Mouse (Mus musculus) kidney, adult 11 months (tissue): Measurements from ENCODE around the gene Gm9747.

Experiments used
- DNase-seq: peaks from one replicate; pipeline ENCODE4 v3.0.0; 2022

The Gm9747 gene

DNA sequence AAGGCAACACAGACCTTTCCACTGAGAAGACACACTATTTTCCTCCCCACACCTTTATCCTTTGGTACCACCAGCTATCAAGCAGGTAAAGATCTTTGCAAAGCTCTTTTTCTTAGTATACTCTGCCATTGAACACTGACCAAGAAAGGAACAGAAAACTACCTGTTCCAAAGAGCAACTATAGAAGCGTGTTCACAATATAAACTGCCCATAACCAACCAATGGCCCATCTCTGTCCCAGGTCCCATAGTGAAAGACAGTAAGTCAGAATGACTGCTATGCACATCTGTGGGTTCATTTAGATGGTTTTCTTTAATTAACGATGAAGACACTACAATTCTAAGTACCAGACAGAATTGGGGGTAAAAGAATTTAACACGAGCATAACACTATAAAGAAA, at the start of gene Gm9747:
TSS of gene Gm9747 (plus strand) at position 301 of the 400 bp plus-strand sequence.
- DNase-seq: no peak

- no peak for DNase-seq
Observed at GRCm38 (mm10) chr1:82183913-82184442, 48.9 kb upstream of the Gm9747 start.

DNA sequence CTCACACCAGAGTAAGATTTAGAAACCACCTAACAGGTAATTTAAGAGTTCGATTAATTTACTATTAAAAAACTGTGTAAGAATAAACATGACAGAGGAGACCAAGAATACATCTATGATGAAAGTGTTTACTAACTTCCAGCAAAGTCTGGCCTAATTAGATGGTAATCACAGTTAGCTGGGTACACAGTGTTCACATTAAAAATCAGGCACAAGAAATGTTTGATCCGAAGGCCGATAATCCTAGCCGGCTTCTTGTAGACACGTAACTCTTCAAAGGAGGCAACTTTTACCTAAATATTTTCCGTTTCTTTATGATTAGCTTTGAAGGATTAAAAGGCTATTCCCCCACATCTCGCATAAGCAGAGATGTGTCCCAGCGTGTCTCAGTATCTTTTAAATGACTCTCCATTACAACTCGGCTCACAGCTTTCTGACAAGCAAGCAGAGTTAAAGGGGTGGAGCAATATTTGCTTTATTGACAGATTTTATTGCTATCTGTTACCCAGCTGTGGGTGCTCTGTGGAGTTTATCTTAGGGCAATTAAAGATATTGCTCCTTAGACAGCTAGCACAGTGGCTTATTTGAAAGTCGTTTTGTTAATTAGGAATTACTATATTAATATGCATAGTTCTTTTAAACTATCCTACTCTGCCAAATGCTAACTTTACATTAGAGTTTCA, 44.2 kb upstream of the Gm9747 start:
- no peak for DNase-seq

GRCm38 (mm10) chr1:82189516-82189915, 43.4 kb upstream of the Gm9747 start:
- peak; percentile 43 for DNase-seq

- no peak for DNase-seq
Observed at GRCm38 (mm10) chr1:82191579-82191978, 41.3 kb upstream of the Gm9747 start.

- peak; percentile 4 for DNase-seq
Observed at GRCm38 (mm10) chr1:82199918-82200317, 33.0 kb upstream of the Gm9747 start.

GRCm38 (mm10) chr1:82200636-82201035, 32.3 kb upstream of the Gm9747 start:
- no peak for DNase-seq

GRCm38 (mm10) chr1:82207511-82207910, 25.4 kb upstream of the Gm9747 start:
- DNase-seq: no peak

GRCm38 (mm10) chr1:82220673-82221396, 12.1 kb upstream of the Gm9747 start:
- DNase-seq: no peak

GRCm38 (mm10) chr1:82221462-82221861, 11.4 kb upstream of the Gm9747 start:
- DNase-seq: no peak

DNA sequence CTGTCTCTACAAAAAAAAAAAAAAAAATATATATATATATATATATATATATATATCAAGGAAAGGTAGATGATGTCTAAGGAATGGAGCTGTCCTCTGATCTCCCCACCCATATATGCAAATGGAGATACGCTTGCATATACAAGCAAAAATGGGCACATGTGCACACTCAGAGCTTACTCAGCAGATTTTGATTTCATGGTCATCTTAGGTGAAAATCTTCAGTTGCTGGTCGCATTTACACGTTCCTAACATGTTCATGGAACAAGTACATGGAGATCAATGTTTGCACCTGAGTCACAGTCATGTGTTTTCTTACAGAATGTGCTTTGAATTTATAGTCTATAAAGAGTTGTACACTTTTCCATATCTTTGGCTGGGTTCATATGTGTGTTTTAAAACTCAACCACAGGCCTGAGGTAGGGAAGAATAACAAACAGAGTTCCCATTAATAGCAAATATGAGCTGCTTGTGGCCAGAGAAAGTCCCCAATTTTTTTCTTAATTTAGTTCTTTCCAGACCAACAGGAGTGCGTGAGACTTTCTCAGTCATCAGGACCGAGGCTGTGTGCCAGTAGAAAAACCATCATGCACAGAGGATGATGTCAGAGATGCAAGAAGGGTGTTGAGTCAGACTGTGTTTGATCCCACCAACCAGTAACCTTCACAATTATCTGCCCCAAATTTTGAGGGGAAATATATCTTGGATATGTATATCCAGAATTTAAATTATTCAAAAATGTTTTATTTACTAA, 9.7 kb upstream of the Gm9747 start:
- no peak for DNase-seq

DNA sequence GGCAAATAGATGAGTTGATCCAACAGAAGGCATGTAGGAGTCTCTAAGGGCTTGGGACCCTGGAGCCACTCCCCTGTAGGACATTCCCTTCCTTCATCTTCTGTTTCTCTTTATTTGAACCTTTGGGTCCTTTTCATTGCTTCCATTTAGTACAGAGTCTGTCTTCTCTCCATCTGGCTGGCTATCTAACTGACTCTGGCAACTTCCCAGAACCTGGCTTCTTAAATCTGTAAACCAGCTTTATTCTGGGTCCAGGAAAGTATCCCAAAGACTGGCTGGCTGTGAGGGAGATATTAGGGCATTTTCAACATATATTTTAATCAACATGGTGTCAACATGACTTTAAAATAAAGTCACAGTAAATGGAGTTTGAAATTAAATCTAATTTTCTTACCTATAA, 4.1 kb upstream of the Gm9747 start:
- no peak for DNase-seq

- no peak for DNase-seq
Observed at GRCm38 (mm10) chr1:82234616-82235015, 1.7 kb downstream of the Gm9747 start.

GRCm38 (mm10) chr1:82235455-82236104, 2.7 kb downstream of the Gm9747 start:
- no peak for DNase-seq

DNA sequence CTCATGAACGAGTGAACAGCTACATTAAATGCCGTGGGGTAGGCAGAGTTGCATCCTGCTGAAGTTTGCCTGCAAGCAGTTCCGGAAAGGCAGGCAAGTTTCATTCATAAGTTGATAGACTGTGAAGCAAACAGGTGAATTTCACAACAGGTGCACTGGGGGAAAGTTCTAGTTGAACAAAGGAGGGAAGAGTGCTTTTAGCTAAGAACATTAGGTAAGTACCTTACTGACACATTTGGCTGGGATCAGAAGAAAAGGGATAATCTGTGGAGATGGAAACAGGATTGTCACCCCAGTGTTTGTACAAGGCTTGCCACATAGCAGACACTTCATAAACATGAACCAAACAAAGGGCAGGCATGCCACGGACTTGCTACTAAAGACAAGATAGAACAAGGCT, 5.3 kb downstream of the Gm9747 start:
- DNase-seq: no peak

GRCm38 (mm10) chr1:82239409-82240201, 6.7 kb downstream of the Gm9747 start:
- no peak for DNase-seq

DNA sequence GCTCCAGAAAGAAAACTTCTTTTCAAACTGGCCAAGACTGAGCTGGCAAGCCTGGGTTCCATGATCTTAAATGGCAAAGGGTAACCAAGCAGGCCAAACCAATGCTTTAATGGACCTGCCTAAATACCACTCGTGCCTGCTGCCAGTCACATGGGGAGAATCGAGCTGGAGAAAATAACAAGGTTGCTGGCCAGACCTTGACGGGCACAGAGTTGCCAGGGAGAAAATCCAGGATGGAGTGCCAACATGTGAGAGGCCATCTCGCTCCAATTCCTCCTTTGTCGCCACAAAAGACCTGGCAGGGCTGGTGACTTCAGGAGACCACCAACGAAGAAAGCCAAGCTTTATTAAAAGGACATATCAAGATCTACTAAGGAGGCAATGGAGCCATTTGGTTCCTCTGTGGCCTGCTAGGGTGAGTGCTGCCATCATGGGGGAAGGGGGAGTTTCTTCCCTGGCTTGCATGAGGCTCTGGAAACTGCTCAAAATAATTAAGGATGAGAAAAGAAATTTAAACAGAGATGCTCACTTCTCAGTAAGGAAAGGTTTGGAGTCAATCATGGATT, 10.4 kb downstream of the Gm9747 start:
- DNase-seq: peak; percentile 58

- no peak for DNase-seq
Observed at GRCm38 (mm10) chr1:82245002-82245401, 12.1 kb downstream of the Gm9747 start.

GRCm38 (mm10) chr1:82247221-82247951, 14.5 kb downstream of the Gm9747 start:
- DNase-seq: no peak

DNA sequence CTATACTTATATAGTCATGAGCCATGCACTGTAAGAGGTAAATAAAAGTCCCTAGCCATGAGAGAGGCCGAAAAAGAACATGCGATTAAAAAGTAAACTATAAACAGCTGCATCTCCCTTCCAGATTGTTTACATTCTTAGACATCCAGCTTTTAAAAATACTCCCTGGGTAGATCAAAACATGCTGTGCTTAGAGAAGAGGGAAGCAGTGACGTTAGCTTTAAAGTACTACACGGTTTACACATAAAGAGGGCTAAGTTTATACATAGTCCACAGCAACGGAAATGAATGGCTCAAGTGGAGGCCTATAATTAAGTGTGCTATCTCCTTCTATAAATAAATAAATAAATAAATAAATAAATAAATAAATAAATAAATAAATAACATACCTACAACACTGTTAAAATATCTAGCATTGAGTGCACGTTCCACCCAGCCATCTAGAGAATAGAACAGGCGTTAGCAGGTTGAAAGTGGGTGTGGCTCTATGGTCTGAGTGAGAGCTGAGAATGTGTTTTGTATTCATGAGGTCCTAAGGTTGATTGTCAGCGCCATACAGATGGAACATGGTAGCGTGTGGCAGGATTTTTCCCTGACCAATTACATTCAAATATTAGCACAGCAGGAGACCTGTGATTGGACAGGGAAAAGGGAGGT, 21.0 kb downstream of the Gm9747 start:
- no peak for DNase-seq

- DNase-seq: no peak
Observed at GRCm38 (mm10) chr1:82257457-82257856, 24.5 kb downstream of the Gm9747 start.
